Mouse (Mus musculus): ENCODE data around the gene Upk3bl.

DNA sequence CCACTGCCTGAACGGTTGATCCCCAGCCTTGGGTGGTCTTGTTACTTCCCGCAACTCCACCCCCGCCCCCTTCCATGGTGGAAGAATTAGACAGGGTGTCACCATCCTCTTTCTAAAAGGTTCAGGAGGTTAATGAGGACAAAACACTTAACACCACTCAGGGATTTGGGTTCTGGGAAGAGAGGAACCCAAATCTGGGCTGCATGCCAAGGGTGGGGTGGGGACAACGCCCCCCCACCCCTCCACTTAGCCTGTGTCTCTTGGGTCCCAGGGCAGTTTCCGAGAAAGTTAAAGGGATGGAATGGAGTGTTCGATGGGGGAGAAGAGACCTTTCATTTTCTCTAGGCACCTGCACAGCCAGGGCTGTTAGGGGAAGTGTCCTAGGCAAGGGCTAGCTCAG is 18.8 kb downstream of the Upk3bl start:
- TF ChIP-seq POLR2A (IDR thresholded peaks at IDR 0.05; ENCODE audit: insufficient read length, low read depth): no peak
- TF ChIP-seq USF1 (IDR thresholded peaks at IDR 0.05; ENCODE audit: low read depth): no peak
- no peak for TF ChIP-seq TCF3 (IDR thresholded peaks at IDR 0.05; ENCODE audit: insufficient read length, low read depth)
